Mouse (Mus musculus) kidney, embryonic 16.5 days (tissue): ENCODE data around the gene Lrg1. TPM values are rescaled to one million over a fixed set of nuclear protein-coding genes. Genes with fewer than 3 reads are reported as not detected.

Experiments
- ATAC-seq: fragments of 200-750 bp; cut with Nextera tagmentation; 2 replicates; pipeline ENCODE4 v1.8.0; 2017; ENCODE audit warnings: moderate TSS enrichment; ENCODE audit not compliant: low FRiP score, low TSS enrichment
- H3K27ac ChIP-seq: fragments of 300-500 bp; sonication (generic); 2 replicates; pipeline ENCODE4 v1.5.1; 2014; ENCODE audit warnings: low read length
- H3K27me3 ChIP-seq: fragments of 300-500 bp; sonication (generic); 2 replicates; pipeline ENCODE4 v1.6.1; 2014; ENCODE audit warnings: low read length, control low read depth, mixed read lengths; ENCODE audit not compliant: insufficient read depth
- H3K36me3 ChIP-seq: fragments of 300-500 bp; sonication (generic); 2 replicates; pipeline ENCODE4 v1.6.1; 2014; ENCODE audit warnings: low read length, control low read depth, mixed read lengths; ENCODE audit not compliant: insufficient read depth
- H3K4me1 ChIP-seq: fragments of 300-500 bp; sonication (generic); 2 replicates; pipeline ENCODE4 v1.6.1; 2014; ENCODE audit warnings: low read length, control low read depth, mixed read lengths; ENCODE audit not compliant: insufficient read depth
- H3K4me2 ChIP-seq: fragments of 300-500 bp; sonication (generic); replicated peaks from 2 replicates; pipeline ENCODE4 v1.6.1; 2014; ENCODE audit warnings: low read depth, low read length
- H3K4me3 ChIP-seq: fragments of 300-500 bp; sonication (generic); 2 replicates; pipeline ENCODE4 v1.5.1; 2014; ENCODE audit warnings: mild to moderate bottlenecking, low read length
- H3K9ac ChIP-seq: fragments of 300-500 bp; sonication (generic); replicated peaks from 2 replicates; pipeline ENCODE4 v1.6.1; 2014; ENCODE audit warnings: low read length
- H3K9me3 ChIP-seq: fragments of 300-500 bp; sonication (generic); 2 replicates; pipeline ENCODE4 v1.6.1; 2016; ENCODE audit warnings: low read length, control low read depth
- WGBS: fragments of 180-500 bp; shearing (Covaris S2); extraction: QIAGEN DNeasy Blood & Tissue Kit; methylation state at CpG from one replicate; pipeline ENCODE4 v1.1.7; 2014; 5-methylcytosine and 5-hydroxymethylcytosine counted together
- polyA plus RNA-seq: library from polyadenylated mRNA; unstranded; fragments of >200 nt; fragmentation: Nextera tagmentation; extraction: Ambion mirVana; gene quantifications from 2 replicates; pipeline ENCODE4 v1.2.1, GENCODE M21; 2015

The Lrg1 gene
- polyA plus RNA-seq, 1 experiment from 2014 or later, result 0.62 TPM

GRCm38 (mm10) chr17:56125276-56125630 is 3.5 kb upstream of the Lrg1 start:
- Histone ChIP-seq H3K4me1 (peaks cover 13% of the 10 kb centered on the region), H3K9ac (no peak overlapping the region), H3K4me3 (no peak overlapping the region), H3K27me3 (peaks cover 46% of the 10 kb centered on the region), H3K27ac (no peak overlapping the region), H3K4me2 (no peak overlapping the region), H3K36me3 (0 out of 2 replicates have a peak, but pooled peaks cover 10% of the 10 kb centered on the region), H3K9me3 (peaks cover 15% of the 10 kb centered on the region)
- no peak for ATAC-seq
- 85% methylated on average over 4 of the region's 4 CpGs for WGBS

- no peak overlapping the region for H3K27ac ChIP-seq
- H3K4me2 ChIP-seq, result peak overlapping the region; percentile 87
- 11% methylated on average over 56 of the region's 59 CpGs for WGBS
- H3K9me3 ChIP-seq, result peaks cover 15% of the 10 kb centered on the region
- 0 out of 2 replicates have a peak, but pooled peaks have one; percentile 21 for ATAC-seq
- H3K36me3 ChIP-seq, result 0 out of 2 replicates have a peak, but pooled peaks cover 10% of the 10 kb centered on the region
- peaks cover 52% of the 10 kb centered on the region for H3K27me3 ChIP-seq
- H3K4me3 ChIP-seq, result peak overlapping the region; percentile 50
- H3K4me1 ChIP-seq, result peaks cover 19% of the 10 kb centered on the region
- peak overlapping the region; percentile 72 for H3K9ac ChIP-seq
These were observed 2.8 kb upstream of the Lrg1 start for GRCm38 (mm10) chr17:56124377-56125275.

GRCm38 (mm10) chr17:56123681-56124340 is 2.0 kb upstream of the Lrg1 start:
- Histone ChIP-seq H3K27me3 (peaks cover 60% of the 10 kb centered on the region), H3K36me3 (0 out of 2 replicates have a peak, but pooled peaks cover 10% of the 10 kb centered on the region), H3K4me2 (peak overlapping the region; percentile 87), H3K27ac (no peak overlapping the region), H3K4me1 (peaks cover 23% of the 10 kb centered on the region), H3K9me3 (peaks cover 15% of the 10 kb centered on the region), H3K9ac (peak overlapping the region; percentile 72), H3K4me3 (peak overlapping the region; percentile 50)
- WGBS, result 45% methylated on average over 57 of the region's 59 CpGs
- ATAC-seq, result no peak

- Histone ChIP-seq H3K4me3 (no peak overlapping the region), H3K27me3 (peaks cover 66% of the 10 kb centered on the region), H3K4me1 (peaks cover 23% of the 10 kb centered on the region), H3K9ac (no peak overlapping the region), H3K27ac (no peak overlapping the region), H3K9me3 (peaks cover 15% of the 10 kb centered on the region), H3K4me2 (no peak overlapping the region), H3K36me3 (0 out of 2 replicates have a peak, but pooled peaks cover 10% of the 10 kb centered on the region)
- ATAC-seq, result no peak
- WGBS, result 81% methylated on average over 12 of the region's 12 CpGs
These were observed 1.4 kb upstream of the Lrg1 start for GRCm38 (mm10) chr17:56123161-56123560.

- H3K4me3 ChIP-seq, result peak overlapping the region; percentile 31
- H3K36me3 ChIP-seq, result 0 out of 2 replicates have a peak, but pooled peaks cover 10% of the 10 kb centered on the region
- peaks cover 15% of the 10 kb centered on the region for H3K9me3 ChIP-seq
- peaks cover 30% of the 10 kb centered on the region for H3K4me1 ChIP-seq
- ATAC-seq, result peak; percentile 16; the same call in 1 of the 2 replicates
- WGBS, result 3% methylated on average over 65 of the region's 66 CpGs
- H3K27me3 ChIP-seq, result peaks cover 74% of the 10 kb centered on the region
- H3K4me2 ChIP-seq, result peak overlapping the region; percentile 46
- H3K27ac ChIP-seq, result no peak overlapping the region
- H3K9ac ChIP-seq, result 0 out of 2 replicates have a peak overlapping the region, but pooled peaks have one; percentile 31
These were observed 1.6 kb downstream of the Lrg1 start for GRCm38 (mm10) chr17:56119981-56120880.

GRCm38 (mm10) chr17:56119431-56119830 is 2.4 kb downstream of the Lrg1 start:
- ATAC-seq, result no peak
- Histone ChIP-seq H3K27me3 (peaks cover 70% of the 10 kb centered on the region), H3K27ac (no peak overlapping the region), H3K9me3 (peaks cover 15% of the 10 kb centered on the region), H3K4me2 (peak overlapping the region; percentile 46), H3K36me3 (0 out of 2 replicates have a peak, but pooled peaks cover 10% of the 10 kb centered on the region), H3K4me3 (peak overlapping the region; percentile 31), H3K9ac (0 out of 2 replicates have a peak overlapping the region, but pooled peaks have one; percentile 22), H3K4me1 (peaks cover 26% of the 10 kb centered on the region)
- WGBS, result 24% methylated on average over 12 of the region's 12 CpGs

GRCm38 (mm10) chr17:56117251-56117710 is 4.5 kb downstream of the Lrg1 start, which contains the start of gene Plin5:
Gene Plin5 (minus strand): TSS chr17:56117596.
- Histone ChIP-seq H3K4me2 (peak within 1 kb of the TSS; percentile 71), H3K4me3 (peak within 1 kb of the TSS; percentile 48), H3K27me3 (peaks cover 49% of the 10 kb centered on the region), H3K9me3 (peaks cover 4% of the 10 kb centered on the region), H3K9ac (peak within 1 kb of the TSS; percentile 48; the same call in 1 of the 2 replicates), H3K4me1 (peaks cover 21% of the 10 kb centered on the region), H3K36me3 (0 out of 2 replicates have a peak, but pooled peaks cover 3% of the 10 kb centered on the region), H3K27ac (no peak within 1 kb of the TSS)
- WGBS, result 2% methylated on average over 27 of the region's 27 CpGs
- peak; percentile 73 for ATAC-seq

- WGBS, result 77% methylated on average over 10 of the region's 10 CpGs
These were observed 5.6 kb downstream of the Lrg1 start for GRCm38 (mm10) chr17:56116193-56116592.

GRCm38 (mm10) chr17:56112743-56113142 is 9.1 kb downstream of the Lrg1 start:
- Histone ChIP-seq H3K9me3 (no peaks in the 10 kb centered on the region), H3K27ac (no peak overlapping the region), H3K27me3 (peaks cover 6% of the 10 kb centered on the region; the same call in 1 of the 2 replicates), H3K36me3 (no peaks in the 10 kb centered on the region), H3K4me3 (no peak overlapping the region), H3K4me2 (no peak overlapping the region), H3K9ac (no peak overlapping the region), H3K4me1 (peaks cover 7% of the 10 kb centered on the region; the same call in 1 of the 2 replicates)
- ATAC-seq, result no peak
- WGBS, result 77% methylated on average over 3 of the region's 3 CpGs

More at GRCm38 (mm10) chr17:56116193-56116592, 5.6 kb downstream of the Lrg1 start:
- Histone ChIP-seq H3K9me3 (no peaks in the 10 kb centered on the region), H3K9ac (no peak overlapping the region), H3K4me1 (peaks cover 21% of the 10 kb centered on the region), H3K36me3 (no peaks in the 10 kb centered on the region), H3K4me3 (no peak overlapping the region), H3K27ac (no peak overlapping the region), H3K4me2 (no peak overlapping the region), H3K27me3 (peaks cover 38% of the 10 kb centered on the region)
- ATAC-seq, result no peak
